Mouse (Mus musculus) adrenal gland, adult (tissue): ENCODE measurements around the gene Atg16l2.
A peak's percentile ranks its signal among the peaks of the same experiment; 100 is the strongest.

Source experiments
- DNase-seq, 2 experiments: peaks; one replicate each; pipeline ENCODE4 v3.0.0; 2022 to 2023; ENCODE audit warnings: low spot score in 1 of 2; ENCODE audit not compliant: inconsistent age in 2 of 2

The Atg16l2 gene

DNA sequence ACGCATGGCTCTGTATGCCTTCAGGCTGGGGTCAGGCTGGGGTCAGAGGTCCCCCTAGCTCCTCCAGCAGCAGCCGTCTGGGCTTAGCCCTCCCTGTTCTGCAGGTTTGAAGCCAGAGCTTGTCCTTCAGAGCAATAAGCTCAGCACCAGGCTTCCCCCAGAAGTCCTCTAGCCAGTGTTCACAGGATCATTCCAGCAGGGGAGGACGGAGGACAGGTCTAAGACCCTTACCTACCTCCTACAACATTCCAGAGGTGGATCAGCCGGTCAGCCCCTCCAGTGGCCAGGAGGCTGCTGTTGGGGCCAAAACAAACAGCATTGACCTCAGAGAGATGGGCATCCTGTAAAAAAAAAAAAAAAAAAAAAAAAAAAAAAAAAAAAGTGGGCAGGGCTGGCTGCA is 8.9 kb downstream of the Atg16l2 start:
- no peak for DNase-seq

DNA sequence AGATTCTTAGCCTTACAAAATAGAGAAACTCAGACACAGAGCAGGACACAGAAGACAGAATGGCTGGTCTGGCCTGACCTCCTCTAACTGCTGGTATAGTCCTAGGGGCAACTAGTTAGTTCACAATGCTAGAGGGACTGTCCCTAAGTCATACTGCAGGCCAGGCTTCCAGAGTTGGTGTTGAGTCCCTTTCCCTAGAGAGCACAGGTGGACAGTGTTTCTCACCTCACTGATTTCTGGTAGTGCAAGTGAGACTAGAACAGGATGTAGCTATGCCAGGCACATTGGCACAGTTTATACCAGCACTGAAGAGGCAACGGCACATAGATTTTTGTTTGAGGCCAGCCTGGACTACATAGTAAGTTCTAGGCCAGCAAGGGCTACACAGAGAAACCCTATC is 9.4 kb downstream of the Atg16l2 start:
- no peak for DNase-seq

DNA sequence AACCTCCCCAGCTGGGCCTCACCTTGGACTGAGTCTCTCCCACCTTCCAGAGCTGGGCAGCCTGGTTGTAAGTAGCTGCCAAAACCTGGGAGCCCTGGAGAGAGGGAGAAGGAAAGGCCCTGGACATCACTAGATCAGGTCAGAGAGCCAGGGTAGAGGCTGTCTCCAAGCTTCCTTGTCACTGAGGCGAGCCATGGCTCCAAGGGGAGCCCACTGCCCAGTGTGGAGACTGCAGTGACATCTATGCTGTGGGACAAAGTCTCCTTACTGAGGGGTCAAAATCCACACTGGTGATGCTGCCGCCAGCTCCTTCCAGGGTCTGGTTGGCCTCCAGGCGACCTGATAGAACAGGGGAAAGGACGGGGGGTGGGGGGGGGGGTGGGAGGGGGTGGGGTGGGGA is 10.0 kb downstream of the Atg16l2 start:
- DNase-seq: no peak

DNA sequence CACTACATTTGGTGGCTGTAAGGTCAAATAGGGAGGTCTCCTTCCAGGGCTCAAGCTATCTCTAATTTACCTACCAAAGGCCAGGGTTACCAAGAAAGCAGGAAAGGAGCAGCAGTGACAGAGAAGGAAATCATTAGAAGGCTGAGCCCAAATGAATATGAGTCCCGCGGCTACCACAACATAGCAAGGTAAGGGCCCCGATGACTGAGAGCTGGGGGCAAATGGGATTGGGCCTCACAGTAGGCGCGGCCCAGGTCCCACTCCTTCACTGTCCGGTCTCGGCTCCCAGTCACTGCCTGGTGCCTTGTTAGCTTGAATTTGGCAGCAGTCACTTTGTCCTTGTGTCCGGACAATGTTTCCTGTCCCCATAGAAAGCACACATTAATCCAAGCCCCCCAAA is 10.4 kb downstream of the Atg16l2 start:
- DNase-seq: no peak

DNA sequence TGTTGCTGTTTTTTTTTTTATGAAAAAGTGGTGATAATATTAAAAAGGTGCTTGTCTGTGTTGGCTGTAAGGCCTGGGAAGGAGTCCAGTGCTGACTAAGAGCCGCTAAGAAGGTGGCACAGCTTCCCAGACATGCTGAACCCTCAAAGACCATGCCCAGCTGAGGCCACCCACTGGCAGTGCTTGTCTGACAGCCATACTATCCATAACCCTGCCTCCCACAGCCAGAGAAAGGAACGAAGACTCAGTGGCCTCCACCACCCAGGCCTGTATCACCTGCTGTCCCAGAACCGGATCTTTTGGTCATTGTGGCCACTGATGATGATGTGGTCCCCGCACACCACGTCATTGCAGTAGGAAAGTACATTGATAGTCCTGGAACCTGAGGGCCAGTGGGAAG is 10.8 kb downstream of the Atg16l2 start:
- no peak for DNase-seq

DNA sequence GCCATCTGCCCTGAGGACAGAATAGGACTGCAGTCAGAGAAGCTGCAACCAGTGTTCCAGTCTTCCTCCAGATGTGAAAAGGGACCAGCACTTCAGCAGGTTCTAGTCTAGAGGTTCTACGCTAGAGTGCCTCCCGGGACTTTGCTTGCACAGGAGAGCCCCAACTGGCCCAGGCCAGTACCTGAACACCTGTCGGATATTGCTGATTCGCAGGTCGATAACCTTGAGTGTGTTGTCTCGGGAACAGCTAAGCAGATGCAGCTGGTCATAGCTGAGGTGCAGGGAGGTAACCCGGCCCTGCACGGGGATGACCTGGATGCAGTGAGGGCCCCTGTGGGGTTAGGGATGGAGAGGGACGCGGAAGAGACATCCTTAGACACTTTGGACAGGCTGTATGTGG is 11.7 kb downstream of the Atg16l2 start:
- DNase-seq: no peak

DNA sequence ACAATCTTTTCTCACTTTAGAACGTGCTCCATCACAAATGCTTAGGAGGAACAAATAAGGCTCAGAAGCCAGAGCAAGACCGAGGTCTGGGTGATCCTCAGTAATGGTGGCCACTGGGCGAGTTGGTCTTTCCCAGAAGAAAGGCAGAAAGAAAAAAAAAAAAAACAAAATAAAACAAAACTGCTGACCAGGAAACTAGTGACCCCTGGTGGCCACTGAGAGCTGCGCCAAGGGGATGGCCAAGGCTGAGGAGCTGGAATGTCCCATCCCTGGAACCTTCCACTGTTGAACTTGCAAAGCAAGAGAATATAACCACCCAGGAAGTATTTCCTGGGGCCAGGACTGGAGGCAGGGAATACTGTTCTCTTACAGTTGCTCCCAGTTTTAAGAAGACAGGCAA is 13.6 kb downstream of the Atg16l2 start:
- peak; percentile 56 to 82 for DNase-seq

DNA sequence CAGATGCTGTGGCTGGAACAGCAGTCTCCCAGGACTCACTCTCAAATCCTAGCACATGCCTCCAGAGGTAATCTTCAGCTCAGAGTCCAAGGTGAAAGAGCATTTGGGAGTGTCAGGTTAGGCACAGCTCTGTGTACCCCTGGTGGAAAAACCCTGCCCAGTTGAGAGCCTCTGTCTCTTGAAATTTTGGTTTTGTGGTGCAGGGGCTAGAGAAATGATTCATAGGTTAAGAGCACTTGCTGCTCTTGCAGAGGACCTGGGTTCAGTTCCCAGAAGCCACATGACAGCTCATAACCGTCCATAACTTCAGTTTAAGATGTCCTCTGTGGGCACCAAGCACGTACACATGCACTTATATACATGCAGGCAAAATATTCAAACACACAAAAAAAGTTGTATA is 14.2 kb downstream of the Atg16l2 start:
- no peak for DNase-seq

DNA sequence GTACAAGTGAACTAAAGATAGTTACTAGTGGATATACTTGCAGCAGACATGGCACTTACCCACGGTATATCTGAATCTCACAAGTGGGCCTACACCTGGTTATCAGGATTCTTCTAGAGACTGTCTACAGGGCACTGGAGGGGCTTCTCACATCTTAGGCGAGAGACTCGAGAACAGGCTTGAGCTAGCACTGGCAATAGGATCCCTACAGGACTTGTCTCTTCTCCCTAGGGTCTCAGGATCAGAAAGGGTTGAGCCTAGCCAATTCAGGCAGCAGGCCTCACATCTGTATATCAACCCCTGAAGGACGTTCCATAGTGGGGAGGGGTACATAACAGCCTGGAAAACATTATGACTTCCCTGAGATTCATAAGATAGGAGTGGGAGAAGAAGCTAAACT is 15.2 kb downstream of the Atg16l2 start:
- no peak for DNase-seq

DNA sequence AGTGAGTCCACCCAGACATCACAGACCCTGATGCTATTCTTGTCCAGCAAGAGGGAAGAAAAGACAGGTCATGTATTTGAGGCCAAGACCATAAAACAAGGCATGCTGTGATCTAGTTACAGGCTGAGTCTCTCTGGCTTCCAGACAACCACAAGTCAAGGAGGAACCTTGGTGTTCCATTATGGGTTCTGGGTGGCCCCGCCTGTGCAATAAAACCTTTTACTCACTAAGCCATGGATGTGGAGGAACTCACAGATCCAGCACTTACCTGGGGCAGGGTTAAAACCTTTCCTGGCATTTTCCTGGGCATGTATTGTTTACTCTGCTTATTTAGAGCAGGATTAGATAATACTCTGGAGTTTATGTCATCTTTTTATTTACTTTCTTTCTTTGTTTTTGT is 17.5 kb downstream of the Atg16l2 start:
- no peak for DNase-seq

DNA sequence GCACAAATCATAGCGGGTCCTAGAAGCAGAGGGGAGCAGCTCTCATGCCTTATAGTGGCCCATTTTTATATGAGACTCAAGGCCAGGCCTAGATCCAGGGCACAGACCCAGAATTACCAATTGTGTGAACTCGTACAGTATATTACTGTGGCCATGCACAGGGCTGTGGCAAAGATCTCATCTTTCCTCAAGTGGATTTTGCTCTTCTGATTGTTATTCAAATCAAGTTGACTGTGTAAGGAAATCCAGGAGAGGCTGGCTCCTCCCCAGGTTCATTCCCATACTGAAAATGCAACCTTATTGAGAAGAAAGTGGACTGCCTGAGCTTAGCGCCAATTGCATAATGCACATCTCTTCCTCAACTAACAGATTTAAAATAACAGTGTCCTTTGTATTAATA is 19.3 kb downstream of the Atg16l2 start:
- no peak for DNase-seq

DNA sequence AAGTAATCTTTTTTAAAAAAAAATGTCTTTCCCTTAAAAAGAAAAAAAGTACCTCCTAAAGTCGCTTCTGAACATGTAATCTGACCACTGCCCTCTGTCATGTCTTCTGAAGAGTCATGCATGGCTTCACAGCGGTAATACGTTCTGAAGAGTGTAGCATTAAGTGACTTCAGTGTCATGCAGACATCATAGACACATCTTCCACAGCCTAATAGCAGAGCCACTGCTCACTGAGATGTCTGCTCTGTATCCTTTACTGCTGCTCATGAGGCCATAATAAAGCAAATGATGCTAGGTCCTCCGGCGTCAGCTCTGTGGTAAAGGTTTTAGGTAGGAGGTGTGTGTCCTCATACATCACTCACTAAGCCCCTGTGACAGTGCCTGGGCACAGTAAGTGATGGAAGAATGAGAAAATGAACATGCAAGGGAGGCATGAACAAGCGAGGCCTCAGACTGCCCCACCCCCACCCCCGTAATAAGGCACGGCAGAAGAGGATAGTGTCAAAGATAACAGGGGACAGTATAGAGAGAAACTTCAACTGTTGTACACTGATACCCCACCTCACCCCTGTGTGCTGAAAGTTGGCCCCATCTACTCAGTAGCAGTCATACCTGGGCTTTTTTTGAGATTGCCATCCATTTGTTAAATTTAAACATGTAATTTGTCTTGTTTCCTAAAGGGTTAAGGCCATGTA is 29.4 kb downstream of the Atg16l2 start:
- no peak for DNase-seq

DNA sequence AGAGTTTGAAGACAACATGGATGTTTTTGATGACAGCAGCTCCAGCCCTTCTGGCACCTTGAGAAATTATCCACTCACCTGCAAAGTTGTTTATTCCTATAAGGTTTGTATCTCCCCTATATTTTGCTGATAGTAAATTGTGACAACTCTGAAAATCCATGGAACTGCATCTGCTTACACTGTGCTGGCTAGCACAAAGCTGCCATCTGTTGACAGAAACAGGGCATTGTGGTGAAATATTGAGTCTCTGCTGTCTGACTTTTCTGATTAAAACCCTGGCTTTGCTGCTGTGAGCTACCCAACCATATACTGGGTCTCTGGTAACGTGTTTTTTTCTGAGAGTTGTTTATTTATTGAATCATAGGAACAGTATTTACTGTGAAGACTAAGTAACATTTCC is 30.4 kb downstream of the Atg16l2 start:
- DNase-seq: peak in 1 of 2 experiments; percentile 58

DNA sequence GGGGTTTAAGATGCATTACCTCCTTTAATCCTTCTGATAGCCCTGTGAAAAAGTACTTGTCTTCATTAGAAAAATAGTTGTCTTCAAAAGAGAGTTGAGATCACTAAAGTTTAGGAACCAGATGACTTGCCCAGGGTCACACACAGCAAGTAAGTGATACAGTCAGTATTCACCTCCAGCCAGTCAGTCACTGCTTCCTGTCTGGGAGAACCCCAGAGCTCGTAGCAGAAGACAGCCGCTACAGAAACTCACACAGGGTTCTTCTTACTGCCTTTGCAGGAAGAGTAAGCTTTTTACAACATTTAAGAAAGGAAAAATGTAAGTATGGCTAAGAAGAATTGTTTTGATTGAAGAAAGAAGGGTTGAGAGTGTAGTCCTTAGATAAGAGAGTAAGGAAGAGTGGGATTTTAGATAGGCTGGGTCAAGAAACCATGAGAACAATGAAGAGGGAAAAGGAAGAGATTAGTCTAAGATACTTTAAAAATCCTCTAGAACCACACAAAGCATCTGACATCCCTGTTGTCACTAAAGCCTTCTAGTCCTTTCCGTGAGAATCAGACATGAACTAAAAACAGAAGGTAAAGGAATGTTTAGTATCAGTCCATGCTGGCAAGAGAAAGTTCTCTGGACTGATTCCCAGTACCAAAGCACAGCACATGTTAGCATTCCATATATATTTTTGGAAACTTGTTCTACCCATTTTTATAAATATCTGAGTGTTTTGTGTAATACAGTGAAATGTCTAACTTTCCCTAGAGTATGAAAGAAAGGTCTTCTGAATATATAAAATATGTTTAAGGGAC is 34.4 kb downstream of the Atg16l2 start:
- DNase-seq: no peak

DNA sequence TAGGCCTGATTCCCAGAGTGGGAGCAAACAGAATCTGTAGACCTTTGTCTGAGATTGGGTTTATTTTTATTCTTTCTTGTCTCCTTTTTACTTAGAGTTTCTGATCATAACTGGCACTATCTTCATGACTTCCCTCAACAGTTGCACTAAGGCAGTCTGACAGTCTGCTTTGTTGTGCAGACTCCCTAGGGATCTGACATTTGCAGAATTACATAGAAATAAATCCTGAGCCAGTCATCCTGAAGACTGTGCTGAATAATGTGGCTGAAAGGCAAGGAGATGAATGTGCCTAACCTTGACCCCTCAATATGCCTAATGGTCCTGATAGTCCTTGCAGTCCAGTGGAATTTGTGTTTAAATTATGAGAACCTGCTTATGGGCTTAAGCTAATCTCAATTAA is 38.5 kb downstream of the Atg16l2 start:
- DNase-seq: peak; percentile 40 to 82

DNA sequence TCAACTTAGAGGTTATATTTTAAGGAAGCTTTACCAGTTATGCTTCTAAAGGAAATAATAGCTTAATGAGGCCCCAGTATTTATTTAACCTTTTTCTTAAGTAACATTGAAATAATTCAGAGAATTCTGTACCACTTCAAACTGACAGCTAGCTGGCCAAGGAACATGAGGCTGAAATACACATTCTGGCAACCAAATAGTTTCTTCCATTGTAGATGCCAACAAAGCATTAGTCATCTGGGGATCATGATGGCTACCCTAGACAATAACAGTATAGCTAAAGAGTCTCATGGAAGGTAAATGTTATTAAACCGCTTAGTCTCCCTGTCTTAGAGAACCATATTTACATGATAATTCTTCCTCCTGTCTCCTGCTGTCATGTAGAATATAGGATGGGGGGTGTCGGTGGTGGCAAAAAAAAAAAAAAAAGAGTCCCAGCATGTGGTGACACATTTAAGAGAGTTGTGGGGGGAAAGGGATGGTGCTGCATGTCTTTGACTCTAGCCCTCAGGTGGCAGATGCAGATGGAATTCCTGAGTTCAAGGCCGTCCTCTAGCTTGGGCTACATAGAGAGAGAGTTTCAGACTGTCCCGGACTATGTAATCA is 40.0 kb downstream of the Atg16l2 start:
- no peak for DNase-seq

DNA sequence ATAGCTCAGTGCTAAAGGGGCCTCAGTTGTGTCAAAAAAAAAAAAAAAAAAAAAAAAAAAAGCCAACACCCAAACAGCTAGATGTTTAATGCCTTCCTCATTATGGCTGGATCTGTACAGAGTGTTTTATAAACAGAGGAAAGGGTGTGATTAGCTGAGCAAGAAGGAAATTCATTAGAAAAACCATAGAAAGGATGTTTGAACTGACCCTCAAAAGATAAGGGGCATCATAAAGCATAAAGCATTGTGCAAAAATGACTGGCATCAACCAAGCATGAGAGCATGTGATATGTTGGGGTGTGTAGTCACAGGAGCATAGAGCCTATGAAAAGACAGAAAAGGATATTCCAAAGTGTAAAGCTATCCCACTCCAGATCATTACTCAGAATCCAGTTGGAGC is 43.6 kb downstream of the Atg16l2 start:
- no peak for DNase-seq

DNA sequence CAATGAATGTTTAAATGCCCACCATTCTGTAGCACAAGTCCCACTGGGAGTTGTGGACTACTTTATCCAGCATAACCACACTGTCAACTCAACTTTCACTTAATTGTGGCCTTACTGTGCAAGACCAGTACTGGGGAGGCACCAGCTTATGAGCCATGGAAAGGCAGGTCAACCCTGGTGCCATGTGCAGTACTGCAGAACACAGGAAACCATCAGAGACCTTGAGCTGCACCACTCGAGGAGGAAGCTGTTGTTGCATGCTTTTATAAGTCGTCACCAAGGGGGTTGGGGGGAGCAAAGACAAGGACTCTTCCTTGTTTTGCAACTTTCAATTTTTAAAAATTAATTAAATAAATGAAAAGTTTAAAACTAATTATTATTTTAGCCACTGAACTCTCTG is 49.0 kb downstream of the Atg16l2 start:
- no peak for DNase-seq

DNA sequence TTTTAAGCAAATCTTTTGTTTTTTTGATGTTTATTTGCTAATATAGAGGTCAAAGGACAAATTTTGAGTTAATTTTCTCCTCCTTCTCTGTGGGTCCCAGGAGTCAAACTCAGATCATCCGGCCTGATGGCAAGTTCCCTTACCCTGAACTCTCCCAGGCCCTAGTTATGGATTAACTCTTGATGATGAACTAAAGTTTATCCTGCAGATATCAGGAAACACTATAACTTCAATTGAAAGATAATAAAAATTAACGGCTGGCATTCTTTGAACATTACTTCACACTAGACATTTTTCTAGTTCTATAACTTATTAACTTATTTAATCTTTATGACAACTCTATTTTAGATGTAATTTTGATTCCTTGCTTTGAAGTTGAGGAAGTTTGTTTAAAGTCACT is 52.9 kb downstream of the Atg16l2 start:
- DNase-seq: no peak

DNA sequence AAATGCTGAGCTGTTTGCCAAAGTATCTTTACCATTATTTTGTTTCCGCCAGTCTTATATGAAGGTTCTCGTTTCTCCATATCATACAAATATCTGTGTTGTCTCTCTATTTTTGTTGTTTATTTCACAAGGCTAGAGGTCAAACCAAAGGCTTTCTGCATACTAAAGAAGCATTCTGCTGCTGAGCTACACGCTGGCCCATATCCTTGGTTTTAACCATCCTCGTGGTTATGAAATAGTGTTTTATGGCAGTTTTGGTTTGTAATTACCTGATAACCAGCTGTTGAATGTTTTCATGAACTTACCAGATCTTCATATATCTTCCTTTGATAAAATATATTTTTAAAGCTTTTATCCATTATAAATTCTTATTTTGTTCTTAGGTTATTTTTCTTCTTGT is 53.3 kb downstream of the Atg16l2 start:
- no peak for DNase-seq

DNA sequence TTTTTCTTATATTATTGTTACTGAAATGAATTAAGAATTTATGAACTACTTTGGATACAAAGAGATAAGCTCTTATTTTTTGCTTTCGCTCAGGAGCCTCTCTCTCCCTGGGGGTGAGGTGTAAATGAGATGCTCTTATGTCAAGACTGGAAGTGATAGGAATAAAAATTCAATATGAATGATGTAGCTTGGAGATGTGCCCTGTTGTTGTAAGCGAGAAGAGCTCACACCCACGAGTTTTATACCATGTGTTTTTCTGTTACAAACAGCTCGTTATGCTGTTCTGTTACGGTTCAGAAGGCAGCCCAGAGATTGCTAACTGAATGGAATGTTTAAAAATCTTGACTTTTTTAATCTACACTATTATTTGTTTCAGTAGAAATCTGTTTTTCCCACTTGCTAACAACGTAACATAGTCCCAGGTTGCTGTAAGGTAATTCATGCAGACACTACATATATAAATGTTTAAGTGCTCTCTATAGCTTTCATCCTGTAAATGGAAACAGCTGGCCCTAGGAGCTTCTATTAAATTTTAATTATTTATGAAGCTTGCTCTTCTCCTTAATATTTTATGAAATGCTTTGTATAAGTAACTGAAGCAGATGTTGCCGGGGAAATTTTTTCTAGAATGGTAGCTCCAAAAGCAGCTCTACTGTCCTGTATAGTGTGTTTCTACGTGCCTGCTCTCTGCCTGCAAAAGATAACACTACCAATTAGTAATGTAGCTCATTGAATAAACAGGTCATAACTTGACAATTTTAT is 65.2 kb downstream of the Atg16l2 start:
- DNase-seq: no peak

DNA sequence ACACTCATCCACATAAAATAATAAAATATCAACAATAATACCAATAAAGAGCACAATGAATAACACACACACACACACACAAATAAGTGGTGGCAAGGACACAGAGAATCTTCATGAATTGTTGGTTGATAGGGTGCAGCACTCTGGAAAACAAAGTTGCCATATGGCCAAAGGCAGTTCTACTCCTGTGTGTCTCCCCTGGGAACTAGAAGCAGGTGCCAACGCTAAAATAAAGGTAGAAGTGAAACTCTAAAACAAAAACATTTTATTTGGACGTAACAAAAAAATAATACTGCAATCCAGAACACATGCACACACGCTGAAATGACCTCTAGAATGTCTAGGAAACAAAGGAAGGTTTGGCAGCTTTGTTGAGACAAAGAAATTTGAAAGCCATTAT is 69.3 kb downstream of the Atg16l2 start:
- no peak for DNase-seq
